Mouse (Mus musculus): Measurements from ENCODE around the gene Olfr993.

Gene Olfr993

GRCm38 (mm10) chr2:85414777-85415176, at the start of gene Olfr993:
Olfr993 (minus strand) TSS chr2:85414877.
- DNase-seq = no peak

GRCm38 (mm10) chr2:85443539-85443938, 28.9 kb upstream of the Olfr993 start, which contains the start of gene Olfr995:
Olfr995 (minus strand) TSS chr2:85443639.
- no peak for DNase-seq

GRCm38 (mm10) chr2:85442546-85442945, 27.9 kb upstream of the Olfr993 start:
- DNase-seq = no peak

- no peak for DNase-seq
Measured at GRCm38 (mm10) chr2:85436351-85436750, 21.7 kb upstream of the Olfr993 start, which contains the start of gene Olfr994. Olfr994 (minus strand) TSS chr2:85436451.

GRCm38 (mm10) chr2:85425893-85426292, 11.2 kb upstream of the Olfr993 start:
- no peak for DNase-seq

GRCm38 (mm10) chr2:85409369-85409768, 5.3 kb downstream of the Olfr993 start, which contains the start of gene Olfr992:
Olfr992 (minus strand) TSS chr2:85409469.
- DNase-seq = no peak

All from right cerebral cortex, postnatal 14 days (tissue).